Mouse (Mus musculus): Measurements from ENCODE around the gene Sumo1.

The Sumo1 gene

GRCm38 (mm10) chr1:59549036-59549675, 121.5 kb downstream of the Sumo1 start:
- DNase-seq (ENCODE audit: low read depth, low spot score) = no peak

GRCm38 (mm10) chr1:59548486-59548885, 122.1 kb downstream of the Sumo1 start:
- DNase-seq (ENCODE audit: low read depth, low spot score) = no peak

GRCm38 (mm10) chr1:59543911-59544310, 126.7 kb downstream of the Sumo1 start:
- no peak for DNase-seq (ENCODE audit: low read depth, low spot score)

GRCm38 (mm10) chr1:59542231-59542630, 128.4 kb downstream of the Sumo1 start:
- no peak for DNase-seq (ENCODE audit: low read depth, low spot score)

GRCm38 (mm10) chr1:59541271-59542020, 129.2 kb downstream of the Sumo1 start:
- DNase-seq (ENCODE audit: low read depth, low spot score) = no peak

- no peak for DNase-seq (ENCODE audit: low read depth, low spot score)
Observed at GRCm38 (mm10) chr1:59540537-59541148, 130.0 kb downstream of the Sumo1 start.

- DNase-seq (ENCODE audit: low read depth, low spot score) = no peak
Observed at GRCm38 (mm10) chr1:59538381-59538780, 132.3 kb downstream of the Sumo1 start.
